Mouse (Mus musculus) erythroblast, embryonic 14.5 days (primary cell): ENCODE measurements around the gene Slc37a1. TPM values are rescaled to one million over a fixed set of nuclear protein-coding genes. Genes with fewer than 3 reads are reported as not detected.

Experiments used
- H3K27me3 ChIP-seq: 2 replicates; pipeline ENCODE4 v1.6.1; 2012; ENCODE audit warnings: inconsistent platforms; ENCODE audit not compliant: control insufficient read depth
- H3K36me3 ChIP-seq: 2 replicates; pipeline ENCODE4 v1.6.1; 2012; ENCODE audit warnings: mild to moderate bottlenecking, inconsistent platforms; ENCODE audit not compliant: control insufficient read depth
- H3K4me1 ChIP-seq: 2 replicates; pipeline ENCODE4 v1.6.1; 2012; ENCODE audit warnings: inconsistent platforms; ENCODE audit not compliant: control insufficient read depth
- H3K4me3 ChIP-seq: replicated peaks from 2 replicates; pipeline ENCODE3; 2012; ENCODE audit warnings: moderate library complexity, mild to moderate bottlenecking, inconsistent platforms
- H3K9me3 ChIP-seq: 2 replicates; pipeline ENCODE4 v1.6.1; 2012; ENCODE audit warnings: low read length, inconsistent platforms, mixed read lengths; ENCODE audit not compliant: control insufficient read depth
- GATA1 ChIP-seq: IDR thresholded peaks from 2 replicates; pipeline ENCODE4 v1.6.1; 2012; ENCODE audit warnings: low read length, inconsistent platforms, mixed read lengths
- TAL1 ChIP-seq: IDR thresholded peaks from 3 replicates; pipeline ENCODE4 v1.6.1; 2012; ENCODE audit warnings: low read length, inconsistent platforms, mixed read lengths
- polyA plus RNA-seq: library from polyadenylated mRNA; stranded (reverse); fragments of >175 nt; gene quantifications from 2 replicates; pipeline ENCODE4 v1.2.3, GENCODE M21; 2012

Slc37a1 gene
- polyA plus RNA-seq, 1 experiment: 0.01 TPM

- Histone ChIP-seq H3K4me3 (no peak overlapping the region), H3K4me1 (no peaks in the 10 kb centered on the region), H3K9me3 (peaks cover 3% of the 10 kb centered on the region), H3K36me3 (no peaks in the 10 kb centered on the region), H3K27me3 (no peaks in the 10 kb centered on the region)
- TF ChIP-seq TAL1 (no peak), GATA1 (no peak)
Measured at GRCm38 (mm10) chr17:31331273-31331672, 44.7 kb downstream of the Slc37a1 start.

GRCm38 (mm10) chr17:31331920-31332319 is 45.3 kb downstream of the Slc37a1 start:
- no peaks in the 10 kb centered on the region for H3K36me3 ChIP-seq
- no peaks in the 10 kb centered on the region for H3K4me1 ChIP-seq
- peaks cover 3% of the 10 kb centered on the region for H3K9me3 ChIP-seq
- no peak overlapping the region for H3K4me3 ChIP-seq
- no peaks in the 10 kb centered on the region for H3K27me3 ChIP-seq
- no peak for TF ChIP-seq TAL1
- no peak for TF ChIP-seq GATA1

- TF ChIP-seq TAL1 (no peak), GATA1 (no peak)
Measured at GRCm38 (mm10) chr17:31332333-31332732, 45.7 kb downstream of the Slc37a1 start.

DNA sequence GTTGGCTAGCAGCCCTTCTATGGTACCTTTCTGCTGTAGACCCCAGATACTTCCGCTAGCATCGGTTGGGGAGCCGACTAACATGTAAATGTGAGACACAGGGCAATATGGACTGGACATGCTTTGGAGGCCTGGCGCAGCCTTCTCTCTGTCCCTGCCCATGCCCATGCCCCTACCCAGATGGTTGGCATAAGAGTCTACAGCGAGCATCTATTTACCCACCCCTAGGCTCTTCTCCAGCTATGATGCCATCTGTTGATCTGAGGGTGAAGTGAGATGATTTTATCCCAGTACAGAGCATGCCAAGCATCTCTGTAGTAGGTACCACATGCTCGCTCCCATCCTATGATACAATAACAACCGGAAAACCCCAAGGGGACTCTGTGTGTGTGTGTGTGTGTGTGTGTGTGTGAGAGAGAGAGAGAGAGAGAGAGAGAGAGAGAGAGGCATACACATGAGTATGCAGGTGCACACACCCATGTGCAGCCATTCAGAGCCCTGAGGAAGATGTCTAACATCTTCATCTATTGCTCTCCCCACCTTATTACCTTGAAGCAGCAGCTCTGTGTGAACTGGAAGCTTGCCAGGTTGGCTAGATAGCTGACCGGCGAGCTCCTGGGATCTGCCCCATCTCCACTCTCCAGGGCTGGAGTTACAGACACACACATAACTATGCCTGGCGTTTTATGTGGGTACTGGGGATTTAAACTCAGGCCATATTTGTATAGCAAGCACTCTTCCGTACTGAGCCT is 48.1 kb downstream of the Slc37a1 start:
- peaks cover 3% of the 10 kb centered on the region for H3K9me3 ChIP-seq
- no peaks in the 10 kb centered on the region for H3K27me3 ChIP-seq
- no peaks in the 10 kb centered on the region for H3K4me1 ChIP-seq
- H3K4me3 ChIP-seq: no peak overlapping the region
- no peaks in the 10 kb centered on the region for H3K36me3 ChIP-seq
- TF ChIP-seq TAL1 (no peak), GATA1 (no peak)

More at GRCm38 (mm10) chr17:31332333-31332732, 45.7 kb downstream of the Slc37a1 start:
- Histone ChIP-seq H3K4me3 (no peak overlapping the region), H3K36me3 (no peaks in the 10 kb centered on the region), H3K4me1 (no peaks in the 10 kb centered on the region), H3K27me3 (no peaks in the 10 kb centered on the region), H3K9me3 (peaks cover 3% of the 10 kb centered on the region)

DNA sequence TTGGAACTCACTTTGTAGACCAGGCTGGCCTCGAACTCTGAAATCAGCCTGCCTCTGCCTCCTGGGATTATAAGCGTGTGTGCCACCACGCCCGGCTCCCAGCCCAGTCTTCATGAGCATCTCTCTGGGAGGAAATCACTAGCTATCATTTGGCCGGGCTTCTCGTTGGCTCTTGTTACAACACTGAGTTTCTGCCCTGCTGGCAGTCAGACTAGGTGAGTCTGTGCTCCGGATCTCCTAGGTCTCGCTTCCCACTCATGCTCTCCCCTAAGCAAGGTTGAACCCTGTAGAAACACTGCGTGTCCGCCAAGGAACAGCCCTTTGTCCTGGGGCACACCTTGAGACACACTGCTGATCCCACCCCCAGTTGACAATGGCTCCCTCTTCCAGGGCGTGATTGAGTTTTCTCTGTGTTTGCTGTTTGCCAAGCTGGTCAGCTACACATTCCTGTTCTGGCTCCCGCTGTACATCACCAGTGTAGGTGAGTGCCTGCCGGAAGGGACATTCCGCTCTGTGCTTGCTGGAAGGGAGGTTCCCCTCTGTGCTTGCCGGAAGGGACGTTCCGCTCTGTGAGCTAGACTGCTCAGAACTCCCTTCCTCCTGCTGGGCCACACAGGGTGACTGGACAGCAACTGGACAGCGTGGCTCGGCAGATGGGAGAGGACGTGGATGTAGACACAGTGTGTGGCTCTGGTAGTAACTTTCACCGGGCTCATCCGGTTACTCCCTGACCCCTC is 48.9 kb downstream of the Slc37a1 start:
- Histone ChIP-seq H3K4me1 (no peaks in the 10 kb centered on the region), H3K36me3 (no peaks in the 10 kb centered on the region), H3K27me3 (no peaks in the 10 kb centered on the region), H3K4me3 (no peak overlapping the region), H3K9me3 (peaks cover 3% of the 10 kb centered on the region)
- TF ChIP-seq TAL1 (no peak), GATA1 (no peak)

DNA sequence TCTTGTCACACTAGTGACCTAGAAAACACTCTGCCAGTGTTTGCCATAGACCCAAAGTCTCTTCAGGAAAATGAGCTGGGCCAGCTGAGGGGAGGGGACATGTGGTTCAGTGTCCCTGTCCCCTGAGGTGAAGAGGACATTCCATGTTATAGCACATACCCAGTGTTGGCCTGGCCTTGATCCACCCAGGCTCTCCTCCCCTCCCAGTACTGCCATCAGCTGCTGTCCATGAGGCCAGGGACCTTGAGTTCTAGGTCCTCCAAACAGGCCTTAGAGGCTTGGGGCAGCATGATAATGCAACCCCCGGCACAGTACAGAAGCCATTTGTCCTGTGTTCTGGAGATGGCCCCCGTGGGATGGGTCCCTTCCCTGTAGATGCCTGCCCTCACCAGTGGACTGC is 53.2 kb downstream of the Slc37a1 start:
- Histone ChIP-seq H3K9me3 (no peaks in the 10 kb centered on the region), H3K36me3 (no peaks in the 10 kb centered on the region), H3K27me3 (no peaks in the 10 kb centered on the region), H3K4me1 (no peaks in the 10 kb centered on the region), H3K4me3 (no peak overlapping the region)
- TF ChIP-seq TAL1 (no peak), GATA1 (no peak)

GRCm38 (mm10) chr17:31342191-31342590 is 55.6 kb downstream of the Slc37a1 start:
- H3K4me1 ChIP-seq: no peaks in the 10 kb centered on the region
- H3K27me3 ChIP-seq: no peaks in the 10 kb centered on the region
- no peaks in the 10 kb centered on the region for H3K36me3 ChIP-seq
- no peak overlapping the region for H3K4me3 ChIP-seq
- TF ChIP-seq TAL1 (no peak), GATA1 (no peak)
- no peaks in the 10 kb centered on the region for H3K9me3 ChIP-seq

DNA sequence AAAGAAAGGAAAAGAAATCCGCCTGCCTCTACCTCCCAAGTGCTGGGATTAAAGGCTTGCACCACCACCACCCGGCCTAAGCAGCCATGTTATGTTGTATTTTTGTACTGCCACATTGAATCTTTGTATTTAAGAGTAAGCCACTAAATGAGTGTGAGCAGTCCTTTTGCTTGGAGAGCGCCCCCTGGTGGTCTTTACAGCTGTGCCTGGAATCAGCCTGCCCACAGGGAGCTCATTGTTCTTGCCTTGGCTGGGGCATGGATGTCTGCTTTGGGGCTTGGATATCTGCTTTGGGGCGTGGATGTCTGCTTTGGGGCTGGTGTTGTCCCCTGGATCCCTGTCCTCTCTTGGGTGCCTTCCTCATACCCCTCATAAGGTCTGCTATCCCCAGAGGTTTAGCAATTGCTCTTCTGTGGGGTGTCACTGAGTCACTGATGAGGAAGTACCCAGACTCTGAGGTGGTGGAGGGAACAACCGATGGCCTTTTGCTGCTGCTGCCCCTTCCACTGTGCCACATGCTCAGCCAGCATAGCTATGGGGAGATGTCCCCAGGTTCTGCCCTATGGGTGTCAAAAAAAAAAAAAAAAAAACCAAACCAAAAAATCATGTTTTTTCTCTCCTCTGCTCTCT is 57.7 kb downstream of the Slc37a1 start:
- Histone ChIP-seq H3K9me3 (no peaks in the 10 kb centered on the region), H3K27me3 (no peaks in the 10 kb centered on the region), H3K4me1 (no peaks in the 10 kb centered on the region), H3K4me3 (no peak overlapping the region), H3K36me3 (no peaks in the 10 kb centered on the region)
- TF ChIP-seq TAL1: no peak
- no peak for TF ChIP-seq GATA1

GRCm38 (mm10) chr17:31344816-31345215 is 58.2 kb downstream of the Slc37a1 start:
- TF ChIP-seq GATA1 (no peak), TAL1 (no peak)
- Histone ChIP-seq H3K4me3 (no peak overlapping the region), H3K9me3 (no peaks in the 10 kb centered on the region), H3K4me1 (no peaks in the 10 kb centered on the region), H3K36me3 (no peaks in the 10 kb centered on the region), H3K27me3 (no peaks in the 10 kb centered on the region)
